Mouse (Mus musculus) heart, postnatal 14 days (tissue): Measurements from ENCODE around the gene Traf3ip1. TPM values are rescaled to one million over a fixed set of nuclear protein-coding genes. Genes with fewer than 3 reads are reported as not detected.
A peak's percentile ranks its signal among the peaks of the same experiment; 100 is the strongest.
"Not testable (repeated sequence)": the region's sequence is repeated elsewhere in the genome, so short reads cannot be mapped to it uniquely, and the experiment has no call there.

ENCODE experiments used
- DNase-seq, 2 experiments: peaks; one replicate each; pipeline ENCODE4 v3.0.0; 2021 to 2022
- intact Hi-C: fragments of 180-260 bp; cut with DNase I; formaldehyde crosslinking; loops from one replicate; pipeline ENCODE4 v1.15.1; 2025
- total RNA-seq, 2 experiments: library from RNA; stranded (reverse); gene quantifications; 2 replicates each; pipeline ENCODE4 v1.2.3; 2021

Gene Traf3ip1
- total RNA-seq, 2 experiments from 2014 or later: 4.6 to 5.9 TPM

DNA sequence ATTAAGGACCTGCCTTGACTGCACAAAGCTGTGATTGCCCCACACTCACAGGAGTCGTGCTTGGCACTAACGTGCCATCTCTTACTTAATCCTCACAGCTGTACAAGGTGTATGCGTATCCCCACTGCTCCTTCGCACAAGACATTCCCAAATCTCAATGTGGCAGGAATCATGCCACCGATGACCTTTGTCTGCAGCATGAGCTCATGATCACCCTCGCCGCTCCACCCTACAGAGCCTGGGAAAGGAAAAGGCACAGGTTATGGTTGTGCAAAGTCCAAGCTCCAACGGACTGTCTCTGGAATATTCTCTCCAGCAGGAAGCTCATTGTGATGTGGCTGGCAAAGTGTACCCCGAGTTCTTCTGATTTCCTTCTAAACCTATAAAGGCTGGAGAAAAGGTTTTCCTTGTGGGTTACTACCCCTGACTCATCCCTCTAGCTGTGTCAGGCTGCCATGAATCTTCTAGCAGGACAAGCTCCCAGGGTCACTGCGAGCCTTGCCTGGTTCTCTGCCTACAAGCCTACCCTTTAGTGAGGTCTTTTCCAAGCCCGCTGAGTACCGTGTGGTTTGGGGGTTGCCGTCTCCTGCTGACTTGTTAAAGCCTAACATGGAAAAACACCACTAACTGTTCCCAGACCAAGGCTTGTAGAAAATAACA lies 31.0 kb upstream of the Traf3ip1 start:
- DNase-seq: no peak
- intact Hi-C loops: no loop called here

DNA sequence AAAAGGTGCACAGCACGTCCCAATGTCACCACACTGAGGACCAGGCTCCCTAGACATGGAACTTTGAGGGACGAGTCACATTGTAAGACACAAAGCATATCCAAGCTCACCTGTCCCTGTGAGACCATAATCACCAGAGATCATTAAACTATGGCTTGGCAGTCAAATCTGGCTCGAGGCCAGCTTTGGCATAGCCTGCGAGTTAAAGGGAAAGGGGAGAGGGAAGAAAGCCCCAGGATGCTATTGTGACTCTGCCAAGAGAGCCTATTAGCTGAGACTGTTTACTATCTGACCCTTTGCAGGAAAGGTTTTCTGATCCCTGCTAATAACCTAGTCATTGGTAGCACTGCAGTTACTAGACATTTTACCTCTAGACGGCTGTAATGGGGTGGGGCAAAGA lies 30.0 kb upstream of the Traf3ip1 start:
- DNase-seq: no peak
- intact Hi-C loops: no loop called here

DNA sequence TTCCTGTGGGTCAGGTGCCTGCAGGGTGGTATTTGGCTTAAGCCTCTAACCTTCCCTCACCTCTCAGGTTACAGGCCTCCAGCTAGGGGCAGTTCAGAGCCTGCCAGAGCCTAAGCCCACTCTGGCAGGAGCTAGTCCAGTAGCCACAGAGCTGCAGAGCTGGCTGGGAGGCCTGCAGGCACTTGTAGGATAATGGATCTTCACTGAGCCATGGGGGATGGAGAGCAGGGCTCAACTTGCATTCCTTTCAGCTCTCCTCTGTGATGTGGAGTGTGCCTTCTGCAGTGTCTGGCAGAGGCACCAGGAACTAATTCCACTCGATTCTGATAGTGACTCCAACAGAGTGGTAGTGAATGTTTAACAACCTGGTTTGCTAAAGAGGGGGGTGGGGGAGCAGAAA lies 29.2 kb upstream of the Traf3ip1 start:
- intact Hi-C loops: no loop called here

DNA sequence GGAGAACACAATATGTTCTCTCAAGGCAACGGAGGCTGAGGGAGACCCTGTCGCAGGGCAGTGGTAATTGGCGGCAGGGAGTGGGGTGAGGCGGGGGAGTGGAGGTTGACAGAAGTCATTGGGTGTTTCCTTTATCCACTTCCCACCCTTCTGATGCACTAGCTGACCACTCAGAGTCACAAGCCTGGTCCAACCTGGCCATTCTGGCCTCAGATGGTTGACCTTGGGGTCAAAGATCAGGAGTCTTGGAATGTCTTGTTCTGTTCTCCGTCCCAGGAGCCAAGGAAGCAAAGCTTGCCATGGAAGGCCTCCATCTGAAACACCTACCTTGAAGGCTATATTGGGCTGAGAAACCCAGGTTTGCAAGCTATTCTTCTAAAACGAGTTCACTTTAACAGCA lies 28.3 kb upstream of the Traf3ip1 start:
- DNase-seq: no peak
- intact Hi-C loops: no loop called here

More for the DNA sequence above, 29.2 kb upstream of the Traf3ip1 start:
- no peak for DNase-seq

DNA sequence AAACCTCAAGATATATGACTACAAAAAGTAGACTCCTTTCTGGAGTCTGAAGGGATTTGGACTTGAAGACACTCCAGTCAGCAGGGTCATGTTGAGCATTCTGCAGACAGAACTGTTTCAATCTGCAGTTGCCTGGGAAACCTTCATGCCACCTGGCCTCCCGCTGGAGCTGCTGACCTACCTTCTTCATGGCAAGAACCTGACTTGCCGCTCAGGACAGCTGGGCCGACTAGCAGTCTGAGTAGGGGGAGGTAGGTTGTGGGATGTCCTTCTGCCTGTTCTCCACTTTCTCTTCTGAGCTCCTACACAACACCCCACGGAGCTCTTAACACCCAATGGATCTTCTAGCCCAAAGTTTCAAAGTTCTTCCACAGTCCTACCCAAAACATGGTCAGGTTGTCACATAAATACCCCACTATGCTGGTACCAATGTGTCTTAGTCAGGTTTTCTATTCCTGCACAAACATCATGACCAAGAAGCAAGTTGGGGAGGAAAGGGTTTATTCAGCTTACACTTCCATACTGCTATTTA lies 24.5 kb upstream of the Traf3ip1 start:
- no peak for DNase-seq
- intact Hi-C loops: no loop called here

DNA sequence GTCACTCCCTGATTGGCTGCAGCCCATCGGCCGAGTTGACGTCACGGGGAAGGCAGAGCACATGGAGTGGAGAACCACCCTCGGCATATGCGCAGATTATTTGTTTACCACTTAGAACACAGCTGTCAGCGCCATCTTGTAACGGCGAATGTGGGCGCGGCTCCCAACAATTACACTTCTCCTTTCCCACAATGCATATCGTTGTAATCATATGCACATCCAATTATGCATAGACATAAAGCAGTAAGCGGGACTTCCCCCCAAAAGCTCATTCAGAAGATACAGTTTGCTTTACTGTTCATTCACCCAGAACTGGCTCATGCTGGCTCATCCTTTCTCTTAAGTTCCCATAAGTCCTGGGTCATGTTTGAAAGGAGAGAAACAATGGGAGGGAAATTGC lies 16.3 kb upstream of the Traf3ip1 start:
- DNase-seq, intact Hi-C loops: not testable (repeated sequence)

DNA sequence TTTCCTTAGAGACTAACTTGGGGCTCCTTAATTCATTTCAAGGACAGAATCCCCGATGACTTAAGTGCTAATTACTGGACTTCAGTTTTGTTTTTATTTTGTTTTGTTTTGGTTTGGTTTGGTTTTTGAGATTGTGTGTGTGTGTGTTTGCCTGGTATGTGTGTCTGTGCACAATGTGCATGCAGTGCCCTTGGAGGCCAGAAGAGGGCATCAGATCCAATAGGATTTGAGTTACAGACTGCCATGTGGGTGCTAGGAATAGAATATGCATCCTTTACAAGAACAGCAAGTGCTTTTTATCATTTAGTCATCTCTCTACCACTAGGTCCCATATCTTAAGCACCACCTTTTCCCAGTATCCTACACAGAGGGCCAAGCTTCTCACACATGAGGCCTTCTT lies 15.5 kb upstream of the Traf3ip1 start:
- DNase-seq: no peak
- intact Hi-C loops: no loop called here

DNA sequence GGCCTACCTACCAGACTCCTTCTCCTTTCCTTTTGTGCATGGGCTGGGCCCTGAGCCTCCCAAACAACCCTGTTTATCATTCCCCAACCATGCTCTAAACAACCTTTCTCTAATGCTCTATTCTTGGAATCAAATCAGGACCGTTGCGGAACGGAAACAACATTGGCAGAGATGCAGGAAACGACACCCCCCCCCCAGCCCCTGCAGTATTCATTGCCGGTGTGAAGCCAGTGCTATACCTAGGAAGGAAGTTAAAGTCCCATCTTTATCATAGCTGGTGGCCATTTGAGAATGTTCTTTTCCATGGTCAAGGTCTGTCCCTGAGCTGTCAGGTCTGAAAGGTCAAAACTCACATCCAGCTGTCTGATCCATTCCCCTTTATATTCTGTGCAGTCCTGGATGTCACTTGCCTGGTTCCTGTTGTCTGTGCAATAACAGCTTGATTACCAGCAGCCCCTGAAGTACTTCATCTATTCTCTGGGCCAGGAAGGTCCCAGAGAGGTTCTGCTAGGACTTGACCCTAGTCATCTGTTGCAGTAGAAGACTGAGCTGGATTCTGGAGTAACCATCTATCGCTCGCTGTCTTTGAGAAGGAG lies 11.7 kb upstream of the Traf3ip1 start:
- intact Hi-C loops: loop anchor here (1.0 to 5.0 kb wide), 2 partner anchors 54 to 135 kb away; no protein-coding TSS in a partner anchor
- no peak for DNase-seq

DNA sequence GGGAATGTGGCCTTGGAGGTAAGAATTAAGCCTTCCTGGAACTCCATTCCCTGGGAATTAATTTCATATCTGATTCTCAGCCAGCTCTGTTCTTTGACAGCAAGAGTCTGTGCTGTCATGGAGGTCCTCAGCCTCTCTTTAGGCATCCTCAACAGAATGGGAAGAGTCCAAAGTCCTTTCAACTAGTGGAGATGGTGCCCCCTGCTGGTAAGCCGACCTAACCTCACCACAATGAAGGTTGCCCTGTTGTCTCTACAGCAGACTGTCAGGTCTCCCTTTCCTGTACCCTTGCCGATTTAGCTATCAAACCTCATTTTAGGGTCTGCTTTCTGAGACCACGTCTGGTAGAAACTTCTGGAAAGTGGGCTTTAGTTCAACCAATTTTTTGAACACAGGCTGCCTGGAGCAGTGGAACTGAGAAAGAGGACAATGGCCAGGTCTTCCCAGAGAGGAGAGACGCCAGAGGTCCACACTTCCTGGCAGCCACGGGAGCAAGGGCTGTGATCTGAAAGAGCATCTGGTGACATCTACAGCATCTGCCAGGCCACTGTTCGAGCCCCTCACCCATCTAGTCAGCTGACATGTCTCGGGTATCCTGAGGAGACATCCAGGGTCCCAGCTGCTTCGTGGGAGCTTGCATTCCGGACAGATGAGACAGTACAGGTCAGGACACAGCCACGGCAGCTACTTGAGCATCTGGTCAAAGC lies 11.0 kb upstream of the Traf3ip1 start:
- intact Hi-C loops: loop anchor here (1.0 to 5.0 kb wide), 2 partner anchors 55 to 136 kb away; no protein-coding TSS in a partner anchor
- DNase-seq: peak; percentile 88 to 94

DNA sequence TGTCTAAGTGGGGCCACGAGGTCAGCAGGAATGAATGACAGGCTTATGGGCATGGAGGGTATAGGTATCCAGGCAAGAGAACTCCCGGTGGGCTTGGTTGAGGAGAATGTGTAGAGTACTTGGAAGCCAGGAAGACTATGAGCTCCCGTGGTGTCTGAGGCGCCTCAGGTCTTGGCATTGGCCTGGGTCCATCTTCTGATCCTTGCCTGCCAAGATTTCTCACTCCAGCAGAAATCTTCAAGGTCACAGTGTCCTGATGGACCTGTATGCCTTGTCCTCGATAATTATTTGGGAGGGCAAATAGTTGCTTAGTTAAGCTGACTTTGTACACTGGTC lies 10.5 kb upstream of the Traf3ip1 start:
- no peak for DNase-seq
- intact Hi-C loops: loop anchor here (5.0 kb wide), 1 partner anchor 137 kb away; no protein-coding TSS in a partner anchor

DNA sequence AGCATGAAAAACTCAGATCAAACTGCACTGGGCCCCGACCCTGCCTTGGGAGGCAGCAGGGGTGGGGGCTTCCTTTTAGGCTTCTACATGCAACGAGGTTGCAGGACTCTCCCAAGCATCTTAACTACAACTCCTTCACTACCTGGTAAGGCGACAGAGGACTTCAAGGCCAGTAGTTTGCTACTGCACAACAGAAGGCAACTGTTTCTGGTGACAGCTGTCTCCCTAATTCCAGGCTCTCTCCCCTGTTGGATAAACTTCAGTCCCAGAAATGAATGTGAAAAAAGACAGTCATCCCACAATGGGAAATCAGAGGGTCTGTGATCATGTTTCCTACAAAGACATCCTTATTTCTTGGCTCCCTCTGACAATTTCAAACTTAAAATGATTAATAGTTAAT lies 9.0 kb upstream of the Traf3ip1 start:
- intact Hi-C loops: no loop called here

DNA sequence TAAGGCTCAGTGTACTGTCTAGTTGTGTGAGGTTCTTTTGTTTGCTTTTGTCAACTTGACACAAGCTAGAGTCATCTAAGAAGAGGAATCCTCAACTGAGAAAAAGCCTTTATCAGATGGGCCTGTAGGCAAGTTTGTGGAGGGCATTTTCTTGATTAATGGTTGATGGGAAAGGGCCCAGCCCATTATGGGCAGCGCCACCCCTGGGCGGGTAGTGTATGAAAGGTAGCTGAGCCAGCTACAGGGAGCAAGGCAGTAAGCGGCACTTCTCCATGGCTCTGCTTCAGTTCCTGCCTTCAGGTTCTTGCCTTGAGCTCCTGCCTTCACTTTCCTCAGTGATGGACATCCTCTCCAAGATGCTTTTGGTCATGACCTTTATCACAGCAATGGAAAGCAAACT lies 8.3 kb upstream of the Traf3ip1 start:
- intact Hi-C loops: no loop called here
- DNase-seq: no peak

More for the DNA sequence above, 9.0 kb upstream of the Traf3ip1 start:
- DNase-seq: no peak

DNA sequence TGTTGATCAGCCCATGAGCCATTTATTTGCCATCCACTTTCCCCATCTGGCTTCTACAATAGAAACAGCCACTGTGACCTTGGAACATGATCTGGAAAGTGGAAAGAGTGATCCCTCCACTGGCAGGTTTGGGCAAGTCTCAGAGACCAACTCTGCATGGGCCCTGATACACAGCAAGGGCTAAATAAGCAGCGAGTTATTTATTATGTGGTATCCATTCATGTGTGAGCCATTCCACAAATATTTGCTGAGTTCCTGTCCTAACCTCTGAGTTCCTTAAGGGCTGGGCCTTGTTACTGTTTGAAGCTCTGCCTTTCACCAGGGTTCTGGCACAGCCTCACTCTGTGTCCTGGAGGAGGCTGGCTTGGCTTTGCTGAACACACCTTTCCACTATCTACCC lies 4.1 kb upstream of the Traf3ip1 start:
- no peak for DNase-seq

DNA sequence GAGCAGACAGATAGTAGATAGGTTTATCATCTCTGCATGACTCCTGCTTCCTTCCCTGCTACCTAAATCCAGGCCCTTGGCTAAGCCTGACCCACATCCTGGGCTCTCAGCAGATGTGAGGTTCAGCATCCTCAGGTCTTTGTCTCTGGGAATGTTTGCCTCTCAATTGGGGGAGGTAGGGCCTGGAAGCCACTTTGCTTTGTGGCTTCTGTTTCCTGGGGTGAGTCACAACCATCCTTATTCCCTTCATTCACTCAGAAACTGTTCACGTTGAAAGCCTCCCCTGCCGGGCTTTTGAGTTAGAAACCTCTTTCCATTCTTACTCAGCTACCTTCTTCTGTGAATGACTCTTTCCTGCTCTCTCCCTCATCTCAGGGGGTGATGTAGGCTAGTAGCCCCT lies 1.7 kb upstream of the Traf3ip1 start:
- no peak for DNase-seq
- intact Hi-C loops: no loop called here

More for the DNA sequence above, 4.1 kb upstream of the Traf3ip1 start:
- intact Hi-C loops: loop anchor here (2.0 kb wide), 1 partner anchor 64 kb away; no protein-coding TSS in a partner anchor

DNA sequence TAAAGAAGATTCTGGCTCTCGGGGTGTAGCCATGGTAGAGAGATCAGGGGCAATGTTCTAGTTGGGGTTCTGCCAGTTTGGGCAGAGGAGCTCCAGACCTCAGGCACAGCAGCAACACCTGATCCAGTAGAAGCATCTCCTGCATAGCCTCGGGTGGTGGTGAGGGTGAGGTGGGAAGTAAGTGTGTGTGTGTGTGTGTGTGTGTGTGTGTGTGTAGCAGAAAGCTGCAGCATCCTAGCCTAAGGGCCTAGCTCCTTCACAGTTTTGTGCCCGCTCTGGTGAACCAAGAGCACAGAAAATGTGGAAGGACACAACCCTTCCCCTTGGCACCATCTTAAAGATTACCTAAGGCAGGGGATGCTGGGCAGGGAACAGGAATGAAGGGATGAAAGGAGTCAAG lies 509 bp upstream of the Traf3ip1 start:
- intact Hi-C loops: no loop called here
- DNase-seq: no peak

DNA sequence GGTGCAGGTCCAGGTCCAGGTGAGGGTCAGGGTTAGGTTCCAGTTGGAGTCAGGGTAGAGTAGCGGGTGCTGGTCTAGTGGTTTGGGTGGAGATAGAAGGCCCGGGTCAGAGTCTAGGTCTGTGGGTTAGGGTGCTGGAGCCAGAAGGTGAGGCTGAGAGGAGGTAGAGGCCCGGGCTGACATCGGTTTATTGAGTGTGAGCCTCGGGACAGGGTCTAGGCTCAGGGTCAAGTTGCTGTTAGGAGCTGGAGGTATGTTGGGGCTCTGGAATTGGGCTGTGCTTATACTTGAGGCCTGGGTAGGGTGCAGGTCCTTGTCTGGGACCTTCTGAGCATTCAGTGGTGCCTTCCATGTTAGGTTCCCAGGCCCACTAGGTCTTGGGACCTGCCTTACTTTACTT lies 874 bp downstream of the Traf3ip1 start:
- DNase-seq: no peak

DNA sequence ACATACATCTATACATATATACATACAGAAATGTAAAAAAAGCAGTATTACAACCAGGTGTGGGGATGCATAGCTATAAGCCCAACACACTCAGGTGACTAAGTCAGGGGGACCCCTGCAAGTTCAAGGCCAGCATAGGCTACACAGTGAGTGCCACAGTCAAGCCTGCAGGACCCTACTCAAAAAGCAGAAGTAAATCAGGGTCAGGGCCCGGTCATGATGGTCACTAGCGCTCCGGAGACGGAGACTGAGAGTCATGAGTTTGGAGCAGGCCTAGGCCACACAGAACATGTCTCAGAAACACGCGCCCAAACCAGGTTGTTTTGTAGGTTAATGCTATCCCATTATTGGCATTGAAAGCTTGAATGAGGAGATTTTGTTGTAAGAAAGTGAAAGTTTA lies 4.1 kb downstream of the Traf3ip1 start:
- no peak for DNase-seq

More for the DNA sequence above, 874 bp downstream of the Traf3ip1 start:
- intact Hi-C loops: no loop called here

DNA sequence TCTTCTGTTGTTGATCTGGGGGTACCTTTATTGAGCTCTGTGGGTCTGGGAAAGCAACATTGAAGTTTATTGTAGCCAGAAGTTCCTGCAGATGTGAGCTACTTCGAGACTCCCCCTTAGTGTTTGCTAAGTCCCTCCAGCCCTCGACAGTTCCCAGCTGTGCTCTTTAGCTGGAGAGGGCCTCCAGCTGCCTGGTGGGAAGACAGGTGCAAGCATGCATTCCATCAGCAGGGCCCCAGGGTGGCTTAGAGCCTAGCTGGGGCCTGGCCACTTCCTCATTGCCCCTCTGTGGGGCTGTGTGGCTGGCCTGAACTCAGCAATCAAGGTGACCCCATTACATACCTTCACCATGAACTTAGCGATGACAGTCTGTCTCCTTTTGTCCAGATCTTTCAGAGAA lies 10.2 kb downstream of the Traf3ip1 start:
- intact Hi-C loops: no loop called here
- no peak for DNase-seq

More for the DNA sequence above, 4.1 kb downstream of the Traf3ip1 start:
- intact Hi-C loops: no loop called here

DNA sequence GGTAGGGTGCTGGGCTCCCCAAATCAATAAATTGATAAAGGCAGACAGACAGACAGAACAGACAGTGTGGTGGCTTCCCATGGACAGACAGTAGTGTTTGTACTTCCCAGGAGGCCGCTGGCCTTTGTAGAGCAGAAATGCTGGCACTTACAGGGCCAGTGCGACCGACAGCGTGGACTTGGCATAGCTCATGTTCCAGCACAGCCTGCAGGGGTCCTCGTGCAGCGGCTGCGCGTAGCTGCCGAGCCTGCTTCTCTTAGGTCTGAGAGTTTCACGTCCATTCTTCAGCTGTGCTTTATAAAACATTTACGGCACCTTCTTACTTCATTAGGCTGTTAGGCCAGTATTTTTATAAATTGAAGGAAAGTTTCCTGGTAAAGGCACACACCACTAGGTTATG lies 20.5 kb downstream of the Traf3ip1 start:
- intact Hi-C loops: no loop called here
- DNase-seq: no peak

DNA sequence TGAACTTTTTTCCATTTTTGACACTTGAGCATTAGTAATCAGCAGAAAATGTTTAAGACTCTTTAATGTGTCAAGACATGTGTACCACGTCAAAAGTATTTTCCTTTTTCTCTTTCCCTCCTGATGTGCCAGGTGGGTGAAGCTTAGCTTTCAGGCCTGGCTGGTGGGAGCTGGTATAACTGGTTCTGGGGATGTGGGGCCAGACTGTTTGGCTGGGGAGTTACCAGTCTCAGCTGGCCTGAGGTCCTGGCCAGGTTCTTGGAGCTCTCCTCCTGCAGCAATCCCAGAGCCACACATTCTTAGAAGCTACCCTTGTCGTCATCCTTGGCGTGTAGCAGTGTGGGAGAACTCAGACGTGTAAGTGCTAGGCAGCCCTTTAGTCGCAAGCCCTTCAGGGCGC lies 21.2 kb downstream of the Traf3ip1 start:
- intact Hi-C loops: no loop called here
- DNase-seq: no peak

DNA sequence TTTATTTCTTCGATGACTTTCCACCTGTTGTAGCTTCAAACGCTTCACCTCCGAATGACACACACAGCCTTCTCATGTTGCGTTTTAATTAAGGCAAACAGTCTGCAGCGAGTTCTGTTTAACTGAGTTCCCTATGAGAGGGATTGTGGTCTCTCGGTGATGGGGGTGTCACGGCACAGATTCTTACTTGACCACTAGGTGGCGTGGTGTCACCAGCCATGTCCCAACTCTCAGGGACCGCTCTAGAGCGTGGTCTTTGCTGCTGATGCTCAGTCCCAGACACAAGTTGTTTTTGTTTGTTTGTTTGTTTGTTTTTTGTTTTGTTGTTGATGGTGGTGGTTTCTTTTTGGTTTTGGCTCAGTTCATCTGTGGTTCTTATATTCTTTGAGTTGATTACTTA lies 29.3 kb downstream of the Traf3ip1 start:
- intact Hi-C loops: loop anchor here (1.0 to 5.0 kb wide), 3 partner anchors 41 to 1089 kb away; no protein-coding TSS in a partner anchor
- peak; percentile 61 to 74 for DNase-seq
